Comparison of ENCODE assay signal across 22 mouse cellular contexts in genomic region chr1:51479691-51480090, GRCm38 (mm10). TPM values are rescaled to one million over a fixed set of nuclear protein-coding genes. Genes with fewer than 3 reads are reported as not detected.
DNase-seq lines count a peak whose midpoint lies in the region; ATAC-seq and TF ChIP-seq lines count a peak whose summit lies in the region.
"Had no signal": no experiment of that assay in that cellular context is flagged by ENCODE, and none has a peak within 500 bp of the region (broad histone marks: within the 10 kb centered on the region; RNA-seq: fewer than 3 reads in every experiment).

No protein-coding gene starts in this region.

- TF ChIP-seq CTCF in kidney, adult 2 months (conservative IDR thresholded peaks at IDR 0.05; ENCODE audit: insufficient read depth, insufficient read length, low read depth, low read length) = no peak
- TF ChIP-seq CTCF in E14TG2a.4 (conservative IDR thresholded peaks at IDR 0.05; ENCODE audit: low read length) = no peak

- no peak for TF ChIP-seq POLR2A in kidney, adult 2 months (IDR thresholded peaks at IDR 0.05; ENCODE audit: low read depth, low read length)

- no peaks in the 10 kb centered on the region for H3K9me3 ChIP-seq in E14TG2a.4 (ENCODE audit: low read length)
- H3K9me3 ChIP-seq: embryonic facial prominence, embryonic 12.5 days; forebrain, embryonic 13.5 days; hindbrain, embryonic 13.5 days; limb, embryonic 13.5 days; liver, embryonic 12.5 days had no signal

- H3K27me3 ChIP-seq in kidney, adult 2 months (replicated peaks; ENCODE audit: control insufficient read depth, insufficient read depth, low read length) = no peaks in the 10 kb centered on the region
- H3K27me3 ChIP-seq in E14TG2a.4 (ENCODE audit: insufficient read depth, low read length) = no peaks in the 10 kb centered on the region
- H3K27me3 ChIP-seq: embryonic facial prominence, embryonic 12.5 days; hindbrain, embryonic 13.5 days; liver, embryonic 12.5 days had no signal

- no peaks in the 10 kb centered on the region for H3K36me3 ChIP-seq in kidney, adult 2 months (ENCODE audit: control insufficient read depth, insufficient read depth, low read length)
- peaks cover 23% of the 10 kb centered on the region for H3K36me3 ChIP-seq in E14TG2a.4 (ENCODE audit: insufficient read depth, low read length)
- H3K36me3 ChIP-seq: embryonic facial prominence, embryonic 12.5 days; hindbrain, embryonic 13.5 days; limb, embryonic 13.5 days; liver, embryonic 12.5 days had no signal

- no peak overlapping the region for H3K4me3 ChIP-seq in kidney, adult 2 months (ENCODE audit: insufficient read depth, low read depth, low read length)
- peak overlapping the region; percentile 90 for H3K4me3 ChIP-seq in E14TG2a.4 (replicated peaks; ENCODE audit: low read length)
- H3K4me3 ChIP-seq in brown adipose tissue, adult 24 weeks (ENCODE audit: insufficient read depth, low read depth, low read length) = no peak overlapping the region

- no peak for DNase-seq in kidney, adult 2 months
- no peak for DNase-seq in kidney, adult 8-10 months
- peak; percentile 67 for DNase-seq in ES-CJ7 (ENCODE audit: low read depth, low spot score)
- no peak for DNase-seq in layer of hippocampus, adult 9-11 months
- DNase-seq: adrenal gland, postnatal 25 days; cerebellum, adult 11 months; cerebellum, postnatal 14 days; kidney, adult 18-20 months; kidney, postnatal 25 days; lung, adult 2 months; lung, postnatal 14 days; right cerebral cortex, postnatal 4 days had no signal

- ATAC-seq in megakaryocyte-erythroid progenitor cell, adult 5-6 weeks (replicated peaks; ENCODE audit: low FRiP score, low TSS enrichment, poor library complexity, severe bottlenecking) = no peak
- ATAC-seq: forebrain, embryonic 13.5 days; inflammation-experienced regulatory T-cells, adult 6 months; liver, embryonic 12.5 days; midbrain, embryonic 16.5 days had no signal

- H3K4me1 ChIP-seq in kidney, adult 2 months (ENCODE audit: control insufficient read depth, insufficient read depth, low read length) = peaks cover 2% of the 10 kb centered on the region; the same call in 1 of the 2 replicates
- H3K4me1 ChIP-seq in E14TG2a.4 (replicated peaks; ENCODE audit: low read depth, low read length) = peaks cover 59% of the 10 kb centered on the region
- H3K4me1 ChIP-seq in brown adipose tissue, adult 24 weeks (ENCODE audit: control insufficient read depth, insufficient read depth, insufficient read length, low read length) = peaks cover 2% of the 10 kb centered on the region
- H3K4me1 ChIP-seq: embryonic facial prominence, embryonic 12.5 days had no signal

- peak overlapping the region; percentile 48; the same call in 1 of the 2 replicates for H3K27ac ChIP-seq in kidney, adult 2 months (ENCODE audit: insufficient read depth, low read depth, low read length)
- peak overlapping the region; percentile 48 for H3K27ac ChIP-seq in brown adipose tissue, adult 24 weeks (replicated peaks; ENCODE audit: low read depth, low read length)
- H3K27ac ChIP-seq: embryonic facial prominence, embryonic 12.5 days; forebrain, embryonic 13.5 days; hindbrain, embryonic 13.5 days; limb, embryonic 13.5 days had no signal

- 97% methylated on average over 1 of the region's 1 CpGs for WGBS in kidney, adult 2 months

RNA-seq across cellular contexts. Expression of gene Nabp1, which starts 1.5 kb away (rescaled TPM):
- polyA plus RNA-seq in kidney, adult 2 months (2012; rRNA removed) = 28.6 and 33.1 TPM in 2 replicates
- 127 and 132 TPM in 2 replicates for polyA plus RNA-seq in brown adipose tissue, adult 24 weeks (2012; ENCODE audit: insufficient read depth, insufficient read length, missing spikeins)
- 6.1 and 7.1 TPM in 2 replicates for total RNA-seq in megakaryocyte-erythroid progenitor cell, adult 5-6 weeks (2014; fragmentation: Nextera tagmentation)
- total RNA-seq in megakaryocyte-erythroid progenitor cell, adult 5-6 weeks (2017) = 32.2 and 36.0 TPM in 2 replicates
